Comparison of ENCODE assay signal across 28 mouse cellular contexts in the genomic region with DNA sequence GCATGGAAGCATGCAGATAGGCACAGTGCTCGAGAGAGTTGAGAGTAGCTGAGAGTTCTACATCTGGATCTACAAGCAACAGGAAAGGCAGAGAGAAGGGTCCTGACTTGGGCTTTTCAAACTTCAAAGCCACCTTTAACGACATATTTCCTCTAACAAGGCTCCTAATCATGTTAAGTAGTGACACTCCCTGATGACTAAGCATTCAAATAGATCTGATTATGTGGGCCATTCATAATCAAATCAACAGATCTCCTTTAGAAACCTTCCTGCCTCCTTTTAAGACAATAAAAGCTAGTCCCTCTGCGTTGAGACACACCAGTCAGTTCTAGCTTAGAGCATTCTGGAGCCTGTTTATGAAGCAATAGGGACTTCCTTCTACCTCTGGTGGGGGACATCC. TPM values are rescaled to one million over a fixed set of nuclear protein-coding genes. Genes with fewer than 3 reads are reported as not detected.
DNase-seq lines count a peak whose midpoint lies in the region; ATAC-seq lines count a peak whose summit lies in the region.
"Had no signal": no experiment of that assay in that cellular context is flagged by ENCODE, and none has a peak within 500 bp of the region (broad histone marks: within the 10 kb centered on the region; RNA-seq: fewer than 3 reads in every experiment).

No protein-coding gene starts in this region.

- no peak overlapping the region for H3K9ac ChIP-seq in heart, embryonic 12.5 days
- no peak overlapping the region for H3K9ac ChIP-seq in hindbrain, embryonic 12.5 days
- H3K9ac ChIP-seq: embryonic facial prominence, embryonic 13.5 days; forebrain, embryonic 12.5 days; forebrain, postnatal 0 days; heart, embryonic 15.5 days; limb, embryonic 13.5 days; lung, embryonic 15.5 days; neural tube, embryonic 13.5 days; stomach, embryonic 15.5 days had no signal

- WGBS in heart, embryonic 12.5 days = 43% methylated on average over 3 of the region's 3 CpGs
- WGBS in hindbrain, embryonic 12.5 days = 49% methylated on average over 3 of the region's 3 CpGs

- H3K9me3 ChIP-seq in heart, embryonic 12.5 days (replicated peaks) = no peaks in the 10 kb centered on the region; the same call in 1 of the 2 replicates
- no peaks in the 10 kb centered on the region for H3K9me3 ChIP-seq in hindbrain, embryonic 12.5 days (replicated peaks)
- H3K9me3 ChIP-seq: embryonic facial prominence, embryonic 13.5 days; forebrain, embryonic 12.5 days; heart, embryonic 15.5 days; limb, embryonic 13.5 days; lung, embryonic 15.5 days; neural tube, embryonic 13.5 days; stomach, embryonic 15.5 days had no signal

- no peak overlapping the region for H3K27ac ChIP-seq in heart, embryonic 12.5 days (ENCODE audit: poor library complexity, severe bottlenecking)
- no peak overlapping the region for H3K27ac ChIP-seq in hindbrain, embryonic 12.5 days
- H3K27ac ChIP-seq: embryonic facial prominence, embryonic 13.5 days; forebrain, embryonic 12.5 days; heart, embryonic 15.5 days; hindbrain, postnatal 0 days; layer of hippocampus, adult 2 months; left cerebral cortex, adult 2 months; limb, embryonic 13.5 days; lung, embryonic 15.5 days; neural tube, embryonic 13.5 days; stomach, embryonic 15.5 days had no signal

- H3K27me3 ChIP-seq in heart, embryonic 12.5 days (replicated peaks) = no peaks in the 10 kb centered on the region
- H3K27me3 ChIP-seq in hindbrain, embryonic 12.5 days = no peaks in the 10 kb centered on the region
- H3K27me3 ChIP-seq: embryonic facial prominence, embryonic 13.5 days; forebrain, embryonic 12.5 days; heart, embryonic 15.5 days; limb, embryonic 13.5 days; lung, embryonic 15.5 days; neural tube, embryonic 13.5 days; stomach, embryonic 15.5 days had no signal

- H3K36me3 ChIP-seq in heart, embryonic 12.5 days = no peaks in the 10 kb centered on the region
- H3K36me3 ChIP-seq in hindbrain, embryonic 12.5 days = no peaks in the 10 kb centered on the region
- H3K36me3 ChIP-seq: embryonic facial prominence, embryonic 13.5 days; forebrain, embryonic 12.5 days; heart, embryonic 15.5 days; limb, embryonic 13.5 days; lung, embryonic 15.5 days; neural tube, embryonic 13.5 days; stomach, embryonic 15.5 days had no signal

- peak; percentile 14 for DNase-seq in heart, adult 11 months
- DNase-seq in MN1 (ENCODE audit: low spot score) = peak; percentile 53
- peak; percentile 47 for DNase-seq in induced T-regulatory cell, adult 2 months (ENCODE audit: low read depth)
- no peak for DNase-seq in adrenal gland, postnatal 4 days (ENCODE audit: low spot score in 2 of 2)
- DNase-seq in cerebellum, postnatal 4 days (ENCODE audit: low spot score in 2 of 2) = no peak
- DNase-seq: adrenal gland, postnatal 14 days; cerebellum, adult 11-12 months; cerebellum, adult 9-11 months; forebrain, postnatal 0 days; kidney, postnatal 36 days; right cerebral cortex, postnatal 14 days had no signal

- H3K4me2 ChIP-seq in heart, embryonic 12.5 days = no peak overlapping the region
- no peak overlapping the region for H3K4me2 ChIP-seq in hindbrain, embryonic 12.5 days (replicated peaks)
- H3K4me2 ChIP-seq: embryonic facial prominence, embryonic 13.5 days; forebrain, embryonic 12.5 days; heart, embryonic 15.5 days; limb, embryonic 13.5 days; liver, embryonic 11.5 days; lung, embryonic 15.5 days; midbrain, embryonic 11.5 days; neural tube, embryonic 13.5 days; stomach, embryonic 15.5 days had no signal

- ATAC-seq in heart, embryonic 12.5 days (ENCODE audit: insufficient number of reproducible peaks, low FRiP score) = no peak
- ATAC-seq in hindbrain, embryonic 12.5 days (ENCODE audit: low FRiP score) = no peak
- ATAC-seq: forebrain, postnatal 0 days; hindbrain, postnatal 0 days; intestine, postnatal 0 days had no signal

- H3K4me1 ChIP-seq in heart, embryonic 12.5 days (replicated peaks) = no peaks in the 10 kb centered on the region
- H3K4me1 ChIP-seq in hindbrain, embryonic 12.5 days = no peaks in the 10 kb centered on the region
- H3K4me1 ChIP-seq: forebrain, embryonic 12.5 days; heart, embryonic 15.5 days; limb, embryonic 13.5 days; lung, embryonic 15.5 days; neural tube, embryonic 13.5 days; stomach, embryonic 15.5 days had no signal

- H3K4me3 ChIP-seq in heart, embryonic 12.5 days = no peak overlapping the region
- H3K4me3 ChIP-seq in hindbrain, embryonic 12.5 days = no peak overlapping the region
- H3K4me3 ChIP-seq: embryonic facial prominence, embryonic 13.5 days; erythroblast, embryonic 14.5 days; forebrain, embryonic 12.5 days; heart, embryonic 15.5 days; layer of hippocampus, adult 2 months; left cerebral cortex, adult 2 months; limb, embryonic 13.5 days; lung, embryonic 15.5 days; myocyte; neural tube, embryonic 13.5 days; stomach, embryonic 15.5 days had no signal

RNA-seq across cellular contexts. Expression of gene Arhgap15, which starts 16.2 kb away (rescaled TPM):
- polyA plus RNA-seq in heart, embryonic 12.5 days (2016; fragmentation: Nextera tagmentation; extraction: Ambion mirVana) = 0.38 and 0.64 TPM in 2 replicates
- 1 to 10 TPM; 1.2 to 2.3 TPM for total RNA-seq in adrenal gland, postnatal 4 days (2021)
- 1.2 and 1.4 TPM in 2 replicates for polyA plus RNA-seq in hindbrain, embryonic 12.5 days (2016; fragmentation: Nextera tagmentation; extraction: Ambion mirVana)
- polyA plus RNA-seq: myocyte had no signal

Comparison
In these comparisons a context has a peak if more than half of its experiments do, and no peak if none do; other contexts are left out.
1. DNase-seq: peak in heart, adult 11 months (single experiment), MN1 (single experiment) and induced T-regulatory cell, adult 2 months (single experiment); none in adrenal gland, postnatal 4 days (0 of 2) and cerebellum, postnatal 4 days (0 of 2).